Mouse (Mus musculus): ENCODE measurements around the gene Ccdc89.

Gene Ccdc89

GRCm38 (mm10) chr7:90473511-90473910 is 47.1 kb downstream of the Ccdc89 start:
- DNase-seq (ENCODE audit: low spot score in 2 of 2) = no peak

- peak; percentile 99 for DNase-seq (ENCODE audit: low spot score in 2 of 2)
These were observed 49.5 kb downstream of the Ccdc89 start, which contains the start of gene Tmem126b for GRCm38 (mm10) chr7:90475793-90476312. TSS of gene Tmem126b (minus strand) at chr7:90476001.

GRCm38 (mm10) chr7:90476313-90477245 is 50.2 kb downstream of the Ccdc89 start, which contains the start of gene Dlg2:
TSS of gene Dlg2 (plus strand) at chr7:90476672.
- peak in 1 of 2 experiments; percentile 45 for DNase-seq (ENCODE audit: low spot score in 2 of 2)

Data from frontal cortex, postnatal 14 days (tissue).